Mouse (Mus musculus) thymus, adult 2 months (tissue): Measurements from ENCODE around the gene Blnk. TPM values are rescaled to one million over a fixed set of nuclear protein-coding genes. Genes with fewer than 3 reads are reported as not detected.

Source experiments
- DNase-seq: peaks from one replicate; pipeline ENCODE4 v3.0.0; 2021
- H3K27ac ChIP-seq: fragments of 200-500 bp; 2 replicates; pipeline ENCODE4 v1.5.1; 2012; ENCODE audit warnings: low read length, control low read depth; ENCODE audit not compliant: control insufficient read depth, insufficient read depth
- H3K27me3 ChIP-seq: fragments of 200-500 bp; 2 replicates; pipeline ENCODE4 v1.6.1; 2012; ENCODE audit warnings: mild to moderate bottlenecking, low read length, moderate library complexity, mixed read lengths; ENCODE audit not compliant: control insufficient read depth, insufficient read depth
- H3K36me3 ChIP-seq: fragments of 200-500 bp; 2 replicates; pipeline ENCODE4 v1.6.1; 2012; ENCODE audit warnings: mild to moderate bottlenecking, low read length, moderate library complexity; ENCODE audit not compliant: control insufficient read depth, insufficient read depth
- H3K4me1 ChIP-seq: fragments of 200-500 bp; replicated peaks from 2 replicates; pipeline ENCODE4 v1.6.1; 2012; ENCODE audit warnings: low read length; ENCODE audit not compliant: control insufficient read depth, insufficient read depth
- H3K4me3 ChIP-seq: fragments of 200-500 bp; 2 replicates; pipeline ENCODE4 v1.5.1; 2012; ENCODE audit warnings: mild to moderate bottlenecking, low read length, control low read depth, moderate library complexity; ENCODE audit not compliant: control insufficient read depth, insufficient read depth
- CTCF ChIP-seq: fragments of 200-500 bp; IDR thresholded peaks from 2 replicates; pipeline ENCODE4 v1.5.1; 2012; ENCODE audit warnings: mild to moderate bottlenecking, control low read depth, low read length, moderate library complexity, borderline replicate concordance; ENCODE audit not compliant: control insufficient read depth, poor library complexity, insufficient read depth; ENCODE audit errors: extremely low read depth
- POLR2A ChIP-seq: fragments of 200-500 bp; IDR thresholded peaks from 2 replicates; pipeline ENCODE4 v1.6.1; 2012; ENCODE audit warnings: mild to moderate bottlenecking, low read length, control low read depth, moderate library complexity; ENCODE audit not compliant: control insufficient read depth, poor library complexity, insufficient read depth; ENCODE audit errors: extremely low read depth
- WGBS: fragments of 180-500 bp; shearing (Covaris S2); methylation state at CpG from one replicate; pipeline ENCODE4 v1.1.7; 2018; 5-methylcytosine and 5-hydroxymethylcytosine counted together
- polyA plus RNA-seq: library from polyadenylated mRNA; depleted of rRNA; stranded (reverse); fragments of >200 nt; gene quantifications from 2 replicates; pipeline ENCODE4 v1.2.3, GENCODE M21; 2012

Gene Blnk
- polyA plus RNA-seq, 1 experiment, result 8.5 TPM

- WGBS, result 10% methylated on average over 14 of the region's 14 CpGs
- H3K27ac ChIP-seq, result peak overlapping the region; percentile 86
- H3K27me3 ChIP-seq, result no peaks in the 10 kb centered on the region
- DNase-seq, result peak; percentile 81
- TF ChIP-seq CTCF, result peak; percentile 50; the same call in 1 of the 2 replicates
- TF ChIP-seq POLR2A, result no peak
- H3K4me1 ChIP-seq, result peaks cover 71% of the 10 kb centered on the region
- H3K36me3 ChIP-seq, result no peaks in the 10 kb centered on the region
- H3K4me3 ChIP-seq, result peak overlapping the region; percentile 42
Measured at GRCm38 (mm10) chr19:41015951-41016716, 21.8 kb upstream of the Blnk start.

GRCm38 (mm10) chr19:41014003-41014402 lies 19.7 kb upstream of the Blnk start:
- no peak for DNase-seq
- Histone ChIP-seq H3K36me3 (peaks cover 11% of the 10 kb centered on the region), H3K27me3 (no peaks in the 10 kb centered on the region), H3K27ac (peak overlapping the region; percentile 83), H3K4me1 (peaks cover 53% of the 10 kb centered on the region), H3K4me3 (no peak overlapping the region)
- TF ChIP-seq CTCF (no peak), POLR2A (no peak)
- 18% methylated on average over 9 of the region's 9 CpGs for WGBS

GRCm38 (mm10) chr19:41013591-41013990 lies 19.3 kb upstream of the Blnk start:
- Histone ChIP-seq H3K4me3 (no peak overlapping the region), H3K27me3 (no peaks in the 10 kb centered on the region), H3K36me3 (peaks cover 11% of the 10 kb centered on the region), H3K4me1 (peaks cover 51% of the 10 kb centered on the region), H3K27ac (peak overlapping the region; percentile 83)
- TF ChIP-seq POLR2A, result no peak
- TF ChIP-seq CTCF, result no peak
- DNase-seq, result no peak
- WGBS, result 33% methylated on average over 5 of the region's 5 CpGs

DNA sequence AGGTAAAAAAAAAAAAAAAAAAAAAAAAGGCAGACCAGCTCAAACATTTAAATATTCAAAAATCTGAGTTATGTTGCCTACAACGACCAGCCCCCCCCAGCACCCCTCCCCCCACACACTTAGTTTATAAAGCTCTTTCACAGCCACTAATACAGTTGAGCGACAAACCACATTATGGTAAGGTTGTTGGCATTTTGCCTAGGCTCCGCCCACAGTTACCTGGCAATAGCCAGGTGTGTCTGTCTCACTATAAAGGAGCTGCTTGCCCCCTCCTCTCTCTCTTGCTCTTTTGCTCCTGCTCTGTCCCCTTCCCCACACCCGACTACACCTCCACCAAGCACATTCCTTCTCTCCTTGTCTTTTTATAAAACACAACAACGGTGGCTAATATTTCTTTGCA lies 17.3 kb upstream of the Blnk start:
- Histone ChIP-seq H3K4me1 (peaks cover 33% of the 10 kb centered on the region), H3K27me3 (no peaks in the 10 kb centered on the region), H3K36me3 (peaks cover 15% of the 10 kb centered on the region), H3K4me3 (no peak overlapping the region), H3K27ac (peak overlapping the region; percentile 24; the same call in 1 of the 2 replicates)
- 64% methylated on average over 5 of the region's 5 CpGs for WGBS
- TF ChIP-seq CTCF, result no peak
- TF ChIP-seq POLR2A, result no peak
- DNase-seq, result no peak

DNA sequence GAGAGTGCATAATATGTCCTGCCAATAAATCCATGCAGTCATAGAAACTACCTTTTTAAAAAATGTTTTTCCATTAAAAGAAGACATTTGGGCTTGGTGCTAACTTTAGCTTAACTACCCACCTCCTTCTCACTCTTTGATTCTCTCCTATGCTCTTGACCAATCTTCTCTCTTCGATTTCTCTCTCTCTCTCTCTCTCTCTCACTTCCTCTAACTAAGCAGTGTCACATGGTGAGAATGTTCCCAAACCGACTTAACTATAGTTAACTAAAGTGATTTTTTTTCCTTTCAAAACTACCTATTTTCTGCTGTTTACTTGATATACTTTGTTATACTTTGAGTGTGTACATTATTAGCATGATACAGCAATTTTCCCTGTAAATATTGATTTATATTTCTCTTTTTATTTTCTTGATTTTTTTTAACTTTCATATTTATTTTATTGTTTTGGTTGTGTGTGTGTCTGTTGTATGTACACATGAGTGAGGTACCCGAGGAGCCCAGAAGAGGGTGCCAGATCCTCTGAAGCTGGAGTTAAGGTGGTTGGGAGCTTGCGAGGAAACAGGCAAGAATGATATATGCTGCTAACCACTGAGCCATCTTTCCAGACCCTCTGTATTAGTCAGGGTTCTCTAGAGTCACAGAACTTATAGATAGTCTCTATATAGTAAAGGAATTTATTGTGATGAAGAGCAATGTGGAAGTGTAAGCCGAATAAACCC lies 14.5 kb upstream of the Blnk start:
- H3K27me3 ChIP-seq, result no peaks in the 10 kb centered on the region
- TF ChIP-seq CTCF, result no peak
- TF ChIP-seq POLR2A, result no peak
- H3K4me1 ChIP-seq, result peaks cover 20% of the 10 kb centered on the region
- no peak overlapping the region for H3K4me3 ChIP-seq
- DNase-seq, result no peak
- 91% methylated on average over 5 of the region's 5 CpGs for WGBS
- peaks cover 18% of the 10 kb centered on the region for H3K36me3 ChIP-seq
- no peak overlapping the region for H3K27ac ChIP-seq

- TF ChIP-seq CTCF, result no peak
- TF ChIP-seq POLR2A, result no peak
- H3K27ac ChIP-seq, result no peak overlapping the region
Measured at GRCm38 (mm10) chr19:41007733-41008132, 13.4 kb upstream of the Blnk start.

More at GRCm38 (mm10) chr19:41007733-41008132, 13.4 kb upstream of the Blnk start:
- 82% methylated on average over 4 of the region's 4 CpGs for WGBS
- peaks cover 10% of the 10 kb centered on the region for H3K4me1 ChIP-seq
- H3K4me3 ChIP-seq, result no peak overlapping the region
- H3K36me3 ChIP-seq, result peaks cover 18% of the 10 kb centered on the region
- DNase-seq, result no peak
- H3K27me3 ChIP-seq, result no peaks in the 10 kb centered on the region
